Mouse (Mus musculus): ENCODE results near the gene Col10a1. TPM values are rescaled to one million over a fixed set of nuclear protein-coding genes. Genes with fewer than 3 reads are reported as not detected.
"Not testable (repeated sequence)": the region's sequence is repeated elsewhere in the genome, so short reads cannot be mapped to it uniquely, and the experiment has no call there.

Gene Col10a1
- not detected for total RNA-seq (2021)
- long read RNA-seq, experiment 1: 0 reads
- long read RNA-seq, experiment 2: 0 reads

GRCm38 (mm10) chr10:34389681-34390080, at the start of gene Col10a1:
Gene Col10a1, plus strand, starts transcription at chr10:34389981.
- DNase-seq: no peak

- DNase-seq: no peak
Measured at GRCm38 (mm10) chr10:34341014-34341413, 48.8 kb upstream of the Col10a1 start.

DNA sequence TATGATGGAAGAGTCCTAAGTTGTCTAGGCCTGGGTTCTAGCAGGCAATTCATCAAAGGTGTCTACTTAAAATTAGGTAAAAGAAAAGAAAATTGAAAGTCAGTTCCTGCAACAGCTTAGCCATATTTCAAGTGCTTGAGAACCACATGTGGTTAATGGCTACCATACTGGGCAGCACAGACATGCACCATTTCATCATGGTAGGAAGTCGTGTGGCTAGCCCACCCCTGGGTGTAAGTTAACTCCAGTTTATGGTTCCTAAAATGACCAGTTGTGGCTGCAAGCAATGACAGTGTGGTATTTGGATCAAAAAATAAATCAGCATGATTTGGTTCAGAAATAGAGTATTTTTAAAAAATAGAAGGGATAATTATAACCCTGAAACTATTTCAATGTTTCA, 47.9 kb upstream of the Col10a1 start:
- no peak for DNase-seq

GRCm38 (mm10) chr10:34352166-34352565, 37.6 kb upstream of the Col10a1 start:
- DNase-seq: no peak

DNA sequence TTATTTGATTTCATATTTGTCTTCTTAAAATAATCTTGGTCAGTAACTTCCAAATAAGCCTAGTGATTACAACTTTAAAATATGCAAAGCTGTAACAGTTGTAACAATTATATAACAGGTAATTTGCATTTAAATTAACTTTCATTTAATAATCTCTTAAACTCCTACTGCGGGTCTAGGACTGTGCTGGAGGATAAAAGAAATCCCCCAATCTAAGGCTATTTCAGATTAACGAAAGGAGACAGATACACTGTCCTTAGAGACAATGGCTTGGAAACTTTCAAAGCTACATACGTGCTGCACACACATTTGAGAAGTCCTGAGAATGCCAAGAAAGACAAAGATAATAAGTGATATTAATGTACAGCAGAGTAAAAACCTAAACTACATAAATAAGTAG, 31.5 kb upstream of the Col10a1 start:
- no peak for DNase-seq

DNA sequence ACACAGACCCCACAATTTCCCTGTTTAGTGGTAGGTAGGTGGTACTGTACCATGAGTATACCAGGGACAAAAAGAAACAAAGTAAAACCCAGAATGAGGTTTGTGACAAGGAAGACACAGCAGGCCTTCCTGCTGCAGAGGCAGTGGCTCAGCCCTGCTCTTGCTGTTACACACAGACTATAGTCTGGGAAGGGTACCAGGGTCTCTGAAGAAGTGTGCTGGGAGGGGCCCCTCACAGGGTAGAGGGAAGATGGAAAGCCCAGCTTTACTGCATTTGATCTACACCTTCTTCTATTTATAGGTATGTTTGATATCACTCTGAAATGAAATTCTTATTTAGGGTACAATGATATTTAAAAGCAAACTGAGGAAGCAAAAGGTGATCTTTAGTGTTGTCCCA, 26.0 kb upstream of the Col10a1 start:
- no peak for DNase-seq

GRCm38 (mm10) chr10:34368138-34368537, 21.6 kb upstream of the Col10a1 start:
- no peak for DNase-seq

DNA sequence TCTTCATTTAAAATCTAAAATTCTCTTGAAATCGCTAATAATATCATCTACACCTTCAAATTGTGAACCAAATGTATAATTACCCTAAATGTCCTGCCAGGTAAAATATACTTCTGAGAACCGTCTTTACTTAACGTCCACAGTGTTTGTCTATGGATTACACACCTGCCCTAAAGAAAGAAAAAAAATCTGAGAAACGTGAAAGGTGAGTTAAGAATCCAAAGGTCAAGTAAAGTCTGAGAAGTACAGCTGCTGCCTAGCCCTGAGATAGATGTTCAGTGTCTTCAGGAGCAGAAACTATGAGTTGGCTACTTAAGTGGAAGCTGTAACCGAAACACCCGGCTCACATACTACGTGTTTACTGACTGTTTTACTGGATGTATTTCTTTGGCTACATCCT, 16.4 kb upstream of the Col10a1 start:
- DNase-seq: no peak

DNA sequence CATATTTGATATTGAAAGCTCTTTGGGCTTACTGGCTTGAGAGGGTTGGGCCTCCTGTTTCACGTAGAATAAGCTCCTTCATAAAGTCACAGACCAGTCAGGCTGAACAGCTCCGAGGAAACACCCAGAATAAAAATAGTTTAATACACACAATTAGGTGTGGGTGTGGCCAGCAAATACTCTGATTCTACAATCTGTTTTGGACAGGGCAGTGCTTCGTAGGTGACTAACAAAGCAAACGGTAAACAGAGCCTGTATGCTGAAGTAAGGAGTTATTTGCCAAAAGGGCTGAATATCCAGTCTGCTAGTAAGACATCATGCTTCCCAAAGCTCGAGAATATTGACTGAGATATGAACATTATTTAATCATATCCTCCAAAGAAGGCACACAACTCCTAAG, 4.1 kb upstream of the Col10a1 start:
- no peak for DNase-seq

DNA sequence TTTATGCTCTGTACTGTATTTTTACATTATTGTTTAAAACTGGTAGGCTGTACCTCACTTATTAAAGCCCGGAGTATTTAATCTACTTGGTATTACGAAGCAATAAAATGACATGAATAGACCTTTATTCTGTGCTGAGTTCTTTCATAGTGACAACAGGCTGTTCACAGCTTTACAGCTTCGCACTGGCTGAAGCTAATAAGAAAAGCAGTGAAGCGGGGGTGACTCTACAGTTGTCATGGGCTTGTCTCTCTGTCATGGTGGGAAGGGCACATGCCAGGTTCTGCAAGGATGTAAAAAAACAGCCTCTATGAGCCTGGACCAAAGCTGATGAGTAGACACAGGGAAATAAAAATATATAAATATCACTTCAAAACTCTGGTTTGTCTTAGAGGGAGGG, 7.2 kb downstream of the Col10a1 start:
- no peak for DNase-seq

GRCm38 (mm10) chr10:34399267-34399666, 9.5 kb downstream of the Col10a1 start:
- DNase-seq: no peak

DNA sequence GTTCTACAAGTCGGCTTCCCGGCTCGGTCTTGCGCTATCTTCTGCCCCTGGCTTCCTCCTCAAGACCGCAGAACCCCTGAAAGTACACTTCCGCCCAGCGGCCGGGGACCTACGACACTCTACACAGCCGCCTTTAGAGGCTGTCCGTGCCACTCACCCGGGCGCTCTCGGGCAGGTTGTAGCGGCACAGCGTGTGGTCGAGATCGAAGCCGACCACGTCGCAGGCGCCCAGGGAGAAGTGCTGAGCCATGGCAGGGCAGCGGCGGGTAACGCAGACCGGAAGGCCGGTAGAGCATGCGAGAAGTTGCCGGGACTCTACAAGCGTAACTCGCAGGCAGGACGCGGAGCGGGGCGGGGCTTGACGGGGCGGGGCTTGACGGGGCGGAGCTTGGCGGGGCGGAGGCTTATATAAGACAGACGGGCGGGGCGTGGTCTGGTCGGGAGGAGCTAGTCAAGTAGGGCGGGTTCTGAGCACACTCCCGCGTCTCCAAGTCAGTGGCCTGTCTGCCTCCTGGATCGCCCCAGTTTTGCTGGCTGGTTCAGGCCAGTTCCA, 28.5 kb downstream of the Col10a1 start, which contains the start of gene Nt5dc1:
Nt5dc1 (minus strand) TSS at position 349 of the 553 bp plus-strand sequence.
- DNase-seq: peak; percentile 95

- not testable (repeated sequence) for DNase-seq
Measured at GRCm38 (mm10) chr10:34418794-34419193, 29.0 kb downstream of the Col10a1 start.

- no peak for DNase-seq
Measured at GRCm38 (mm10) chr10:34431783-34432182, 42.0 kb downstream of the Col10a1 start.

DNA sequence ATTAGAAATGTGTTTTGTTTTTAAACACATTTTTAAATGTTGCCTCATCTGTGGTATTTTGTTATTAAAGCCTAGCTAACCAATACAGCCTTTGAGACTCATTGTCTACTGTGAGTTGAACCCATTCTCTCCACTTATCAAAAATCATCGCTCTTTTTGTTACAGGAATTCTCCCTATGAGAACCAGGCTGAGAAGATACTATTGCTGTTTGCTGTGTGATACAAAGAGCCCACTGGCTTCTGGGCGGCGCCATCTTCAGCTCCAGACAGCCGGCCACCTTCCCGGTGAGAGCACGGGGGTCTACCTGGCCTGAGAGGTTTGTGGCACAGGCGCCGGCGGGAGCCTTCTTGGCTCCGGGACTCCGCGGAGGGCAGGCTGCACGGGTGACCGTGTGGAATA, 44.4 kb downstream of the Col10a1 start:
- DNase-seq: not testable (repeated sequence)

Other genes with a start within 250 kb of the Col10a1 start
- 1 to 10 TPM; 5.2 to 5.4 TPM for gene Dse, start 182.3 kb upstream of the Col10a1 start, total RNA-seq (2021)
- gene Tspyl1, start 107.8 kb upstream of the Col10a1 start, total RNA-seq (2021): 10 to 100 TPM; 45.0 to 47.0 TPM
- 1 to 10 TPM; 1.1 to 1.2 TPM for gene Tspyl4, start 92.5 kb upstream of the Col10a1 start, total RNA-seq (2021)
- gene Nt5dc1, start 28.6 kb downstream of the Col10a1 start, total RNA-seq (2021): 1 to 10 TPM; 3.4 to 5.2 TPM
- 1 to 10 TPM in 1 of 2 experiments, under 1 TPM in 1; 0.92 to 1.1 TPM for gene Frk, start 93.4 kb downstream of the Col10a1 start, total RNA-seq (2021)